Mouse (Mus musculus) kidney, postnatal 36 days (tissue): ENCODE results near the gene Caml.
A peak's percentile ranks its signal among the peaks of the same experiment; 100 is the strongest.
"Not testable (repeated sequence)": the region's sequence is repeated elsewhere in the genome, so short reads cannot be mapped to it uniquely, and the experiment has no call there.

Experiments
- DNase-seq, 2 experiments: peaks; one replicate each; pipeline ENCODE4 v3.0.0; 2021 to 2022; ENCODE audit warnings: mixed read lengths in 2 of 2

The Caml gene

DNA sequence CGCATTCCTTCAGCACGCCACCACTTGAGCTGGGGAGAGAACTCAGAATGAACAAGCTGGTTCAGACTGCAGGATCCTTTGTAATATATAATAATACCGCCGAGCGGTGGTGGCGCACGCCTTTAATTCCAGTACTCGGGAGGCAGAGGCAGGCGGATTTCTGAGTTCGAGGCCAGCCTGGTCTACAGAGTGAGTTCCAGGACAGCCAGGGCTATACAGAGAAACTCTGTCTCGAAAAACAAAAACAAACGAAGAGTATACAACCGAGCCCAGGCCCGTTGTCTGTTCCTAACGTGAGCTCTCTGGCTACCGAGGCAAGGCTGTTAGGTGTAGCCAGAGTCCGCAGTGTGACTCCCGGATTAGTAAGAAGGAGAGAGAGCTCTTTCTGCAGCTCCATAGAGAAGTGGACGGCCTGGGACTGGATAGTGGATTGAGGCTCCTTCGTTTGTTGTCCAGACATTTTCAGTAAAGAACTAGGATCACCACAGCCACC lies 603 bp upstream of the Caml start:
- not testable (repeated sequence) for DNase-seq

DNA sequence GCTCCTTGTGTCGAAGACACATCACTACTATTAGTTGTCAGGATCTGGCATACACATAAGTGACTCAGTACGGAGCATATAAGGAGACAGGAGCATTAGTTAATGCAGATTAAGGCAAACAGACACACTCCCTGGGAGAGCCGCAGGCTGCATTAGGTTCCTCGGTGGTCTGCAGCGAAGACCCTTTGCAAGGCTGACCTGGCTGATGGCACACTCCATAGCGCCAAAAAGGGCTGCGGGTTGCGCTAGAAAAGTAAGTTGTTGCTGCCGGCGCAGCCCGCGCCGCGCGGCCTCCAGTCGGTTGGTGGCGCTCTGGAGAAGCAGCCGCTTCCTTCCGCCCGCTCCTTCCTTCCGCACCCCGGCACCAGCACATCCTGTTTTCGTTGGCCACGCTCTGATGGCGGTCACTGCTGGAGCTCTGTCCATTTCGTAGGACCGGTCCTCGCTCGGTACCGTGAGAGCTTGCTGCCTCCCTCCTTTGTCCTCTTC lies 11.9 kb downstream of the Caml start, which contains the start of gene Ddx46:
TSS of gene Ddx46 (plus strand) at position 389 of the 489 bp plus-strand sequence.
- peak; percentile 90 to 96 for DNase-seq

DNA sequence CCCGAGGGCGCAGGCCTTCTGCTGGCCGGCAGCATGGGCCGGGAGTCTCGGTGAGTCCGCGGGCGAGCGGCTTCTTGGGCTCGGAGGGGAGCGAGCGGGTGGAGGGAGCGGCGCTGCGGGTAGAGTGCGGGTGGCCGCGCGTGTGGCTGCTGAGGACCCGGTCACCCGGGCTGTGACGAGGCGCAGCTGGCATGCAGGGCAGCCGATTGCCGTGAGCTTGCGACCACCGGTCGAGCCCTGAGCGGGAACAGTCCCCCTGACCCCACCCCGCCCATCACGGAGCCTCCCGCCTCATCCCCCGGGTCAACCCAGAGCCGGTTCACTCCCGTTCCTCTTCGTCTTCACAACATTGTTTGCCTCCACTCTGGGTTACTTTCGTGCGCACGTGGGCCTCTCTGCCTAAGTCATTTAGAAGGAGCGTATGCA lies 12.4 kb downstream of the Caml start:
- DNase-seq, result peak in 1 of 2 experiments; percentile 3

DNA sequence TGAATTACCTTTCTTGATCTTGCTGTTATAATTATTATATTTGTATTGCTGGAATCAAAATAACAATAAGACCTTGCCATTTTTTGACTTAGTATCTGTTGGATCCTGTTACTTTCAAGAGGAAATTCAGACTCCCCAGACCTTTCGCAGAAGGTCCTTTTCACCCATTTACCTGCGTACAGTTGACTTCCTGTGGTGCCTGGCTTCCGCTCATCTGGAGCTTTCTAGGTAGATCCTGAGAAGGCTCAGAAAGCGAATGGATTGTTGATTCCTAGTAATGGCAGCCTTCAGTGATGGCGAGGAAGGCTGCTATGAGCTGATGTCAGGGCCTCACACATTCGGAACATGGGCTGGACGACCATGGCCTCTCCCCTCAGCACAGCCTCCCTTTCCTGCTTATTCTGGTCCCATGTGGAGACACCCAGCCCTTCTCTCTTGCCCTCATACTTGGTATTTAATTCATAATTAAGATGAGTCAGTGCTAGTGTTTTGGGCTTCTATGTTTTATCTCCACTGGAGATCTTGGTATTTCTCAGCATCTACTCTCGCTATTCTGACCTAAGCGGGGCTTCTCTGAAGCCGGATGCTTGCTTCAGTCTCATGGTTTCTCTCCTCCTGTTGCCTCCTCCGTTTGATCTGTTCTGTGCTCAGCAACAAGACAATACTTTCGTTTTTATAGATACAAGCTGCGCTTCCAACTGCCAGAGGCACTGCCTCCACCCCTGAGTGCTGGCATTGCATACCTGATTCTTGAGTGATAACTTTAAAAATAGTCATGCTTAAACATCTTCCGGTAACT lies 13.6 kb downstream of the Caml start:
- no peak for DNase-seq

DNA sequence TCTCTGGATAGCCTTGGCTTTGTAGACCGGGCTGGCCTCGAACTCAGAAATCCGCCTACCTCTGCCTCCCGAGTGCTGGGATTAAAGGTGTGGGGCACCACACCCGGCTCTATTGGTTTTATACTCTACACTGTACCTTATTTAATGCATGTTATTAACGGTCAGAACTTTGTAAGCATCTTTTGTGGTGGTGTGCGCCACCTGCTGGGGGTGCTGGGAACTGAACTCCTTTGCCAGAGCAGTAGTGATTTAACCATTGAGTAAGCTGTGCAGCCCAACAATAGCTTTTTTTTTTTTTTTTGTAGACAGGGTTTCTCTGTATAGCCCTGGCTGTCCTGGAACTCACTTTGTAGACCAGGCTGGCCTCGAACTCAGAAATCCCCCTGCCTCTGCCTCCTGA lies 17.7 kb downstream of the Caml start:
- DNase-seq, result peak; percentile 70 to 91

DNA sequence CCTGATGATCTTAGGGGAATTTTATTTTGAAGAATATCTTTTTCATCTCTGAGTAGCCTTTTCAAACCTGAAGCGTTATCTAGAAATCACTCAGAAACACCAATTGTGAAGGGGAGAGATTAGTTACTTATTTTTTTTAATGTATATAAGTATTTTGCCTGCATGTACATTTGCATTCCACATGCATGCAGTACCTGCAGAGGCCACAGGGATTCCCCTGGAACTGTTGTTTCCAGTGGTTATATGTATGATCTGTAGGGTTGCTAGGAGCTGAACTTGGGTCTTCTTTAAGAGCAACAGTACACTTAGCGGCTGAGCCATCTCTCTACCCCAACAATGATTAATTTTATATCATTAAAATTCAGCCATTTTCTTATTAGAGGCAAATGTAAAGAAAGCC lies 21.7 kb downstream of the Caml start:
- DNase-seq, result peak in 1 of 2 experiments; percentile 37

DNA sequence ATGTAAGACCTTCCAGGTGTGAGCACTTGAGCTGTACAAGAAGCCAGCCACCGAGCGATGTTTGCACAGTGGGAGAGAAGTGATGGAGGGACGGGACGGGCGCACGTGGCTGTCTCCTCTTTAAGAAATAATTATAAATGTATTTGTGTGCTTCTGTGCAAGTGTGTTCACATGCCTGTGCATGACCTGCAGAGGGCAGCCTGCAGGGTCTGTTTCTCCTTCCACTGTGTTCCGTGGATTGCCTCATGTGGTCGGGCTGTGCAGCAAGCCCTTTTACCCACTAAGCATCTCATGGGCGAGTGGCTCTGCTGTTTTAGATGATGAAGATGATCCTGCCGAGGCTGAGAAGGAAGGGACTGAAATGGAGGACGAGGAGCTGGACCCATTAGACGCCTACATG lies 27.3 kb downstream of the Caml start:
- DNase-seq, result peak in 1 of 2 experiments; percentile 24

DNA sequence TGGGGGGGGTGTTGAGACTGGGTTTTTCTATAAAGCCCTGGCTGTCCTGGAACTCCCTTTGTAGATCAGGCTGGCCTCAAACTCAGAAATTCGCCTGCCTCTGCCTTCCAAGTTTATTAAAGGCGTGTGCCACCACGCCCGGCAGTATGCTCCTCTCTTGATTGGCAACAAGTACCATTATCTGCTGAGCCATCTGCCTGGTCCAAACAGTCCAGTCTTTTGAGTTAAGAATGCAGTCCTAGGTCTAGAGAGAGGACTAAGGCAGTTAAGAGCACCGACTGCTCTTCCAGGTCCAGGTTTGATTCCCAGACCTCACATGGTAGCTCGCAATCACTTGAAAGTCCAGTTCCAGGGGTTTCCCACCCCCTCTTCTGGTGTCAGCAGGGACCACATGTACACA lies 28.2 kb downstream of the Caml start:
- DNase-seq, result no peak

DNA sequence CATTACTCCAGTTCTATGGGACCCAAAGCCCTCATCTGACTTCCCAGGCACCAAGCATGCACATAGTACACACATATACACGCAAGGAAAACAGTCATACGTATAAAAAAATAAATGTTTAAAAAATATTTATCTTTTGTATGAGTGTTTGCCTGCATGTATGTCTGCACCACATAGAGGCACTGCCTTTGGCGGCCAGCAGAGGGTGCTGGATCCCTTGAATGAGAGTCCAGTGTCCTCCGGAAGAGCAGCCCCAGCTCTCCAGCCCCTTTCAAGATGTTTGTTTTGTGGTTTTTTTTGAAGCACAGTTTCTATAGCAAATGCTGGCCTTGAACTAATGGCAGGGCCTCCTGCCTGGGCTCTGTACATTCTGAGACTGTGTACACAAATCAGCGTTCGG lies 45.7 kb downstream of the Caml start:
- DNase-seq, result peak; percentile 52 to 81

DNA sequence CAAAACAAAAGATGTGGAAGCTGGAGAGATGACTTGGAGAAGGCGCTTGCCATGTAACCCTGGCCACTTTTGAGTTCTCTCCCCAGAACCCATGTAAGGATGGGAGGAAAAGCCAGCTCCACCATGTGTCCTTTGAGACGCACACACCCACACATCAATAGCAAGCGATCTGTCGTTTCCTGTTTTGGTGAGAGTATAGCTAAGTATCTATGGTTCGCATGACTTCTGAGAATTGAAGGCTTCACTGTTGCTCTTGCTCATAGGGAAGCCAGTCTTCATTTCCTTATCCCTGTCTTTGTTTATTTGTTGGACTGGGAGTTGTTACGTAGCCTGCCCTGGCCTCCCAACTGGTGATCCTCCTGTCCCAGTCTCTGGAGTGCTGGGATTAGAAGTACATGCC lies 49.9 kb downstream of the Caml start:
- no peak for DNase-seq

DNA sequence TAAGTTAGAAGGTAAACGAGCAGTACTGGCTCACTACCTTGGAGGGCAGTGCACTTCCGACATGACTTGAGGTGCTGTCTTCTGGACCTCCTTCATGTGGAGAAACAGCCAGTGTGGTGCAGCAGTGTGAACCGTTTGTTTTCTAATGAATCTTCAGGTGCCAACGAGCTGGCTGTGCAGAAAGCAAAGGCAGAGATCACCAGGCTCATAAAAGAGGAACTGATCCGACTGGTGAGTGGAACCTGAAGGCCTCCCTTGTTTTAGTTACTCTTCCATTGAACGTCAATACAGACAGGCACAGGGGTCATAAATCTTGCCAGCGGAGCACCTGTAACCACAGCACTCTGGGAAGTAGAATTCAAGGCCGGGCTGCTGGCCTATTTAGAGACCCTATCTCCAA lies 54.6 kb downstream of the Caml start:
- no peak for DNase-seq
